Mouse (Mus musculus) forebrain, embryonic 16.5 days (tissue): ENCODE measurements around the gene Hoxa4. TPM values are rescaled to one million over a fixed set of nuclear protein-coding genes. Genes with fewer than 3 reads are reported as not detected.

Experiments used
- ATAC-seq: fragments of 200-750 bp; cut with Nextera tagmentation; 2 replicates; pipeline ENCODE4 v1.8.0; 2017; ENCODE audit warnings: mild to moderate bottlenecking, moderate library complexity
- H3K27ac ChIP-seq: fragments of 300-500 bp; sonication (generic); 2 replicates; pipeline ENCODE4 v1.5.1; 2014; ENCODE audit warnings: low read length, control low read depth
- H3K27me3 ChIP-seq: fragments of 300-500 bp; sonication (generic); replicated peaks from 2 replicates; pipeline ENCODE4 v1.6.1; 2014; ENCODE audit warnings: low read length; ENCODE audit not compliant: control insufficient read depth, insufficient read depth
- H3K36me3 ChIP-seq: fragments of 300-500 bp; sonication (generic); 2 replicates; pipeline ENCODE4 v1.6.1; 2014; ENCODE audit not compliant: control insufficient read depth, insufficient read depth
- H3K4me1 ChIP-seq: fragments of 300-500 bp; sonication (generic); replicated peaks from 2 replicates; pipeline ENCODE4 v1.6.1; 2014; ENCODE audit warnings: low read length; ENCODE audit not compliant: control insufficient read depth, insufficient read depth
- H3K4me2 ChIP-seq: fragments of 300-500 bp; sonication (generic); 2 replicates; pipeline ENCODE4 v1.6.1; 2014; ENCODE audit warnings: mild to moderate bottlenecking, low read length, control low read depth
- H3K4me3 ChIP-seq: fragments of 300-500 bp; sonication (generic); replicated peaks from 2 replicates; pipeline ENCODE4 v1.5.1; 2014; ENCODE audit warnings: mild to moderate bottlenecking, low read length, control low read depth
- H3K9ac ChIP-seq: fragments of 300-500 bp; sonication (generic); replicated peaks from 2 replicates; pipeline ENCODE4 v1.6.1; 2014; ENCODE audit warnings: low read depth, low read length, control low read depth
- H3K9me3 ChIP-seq: fragments of 300-500 bp; sonication (generic); 2 replicates; pipeline ENCODE4 v1.6.1; 2016; ENCODE audit warnings: low read length; ENCODE audit not compliant: control insufficient read depth
- WGBS: fragments of 180-500 bp; shearing (Covaris S2); extraction: QIAGEN DNeasy Blood & Tissue Kit; methylation state at CpG from one replicate; pipeline ENCODE4 v1.1.7; 2014; 5-methylcytosine and 5-hydroxymethylcytosine counted together
- polyA plus RNA-seq: library from polyadenylated mRNA; unstranded; fragments of >200 nt; fragmentation: Nextera tagmentation; extraction: Ambion mirVana; gene quantifications from 2 replicates; pipeline ENCODE4 v1.2.1, GENCODE M21; 2015

The Hoxa4 gene
- polyA plus RNA-seq, 1 experiment from 2014 or later: not detected

- Histone ChIP-seq H3K9me3 (no peaks in the 10 kb centered on the region), H3K9ac (no peak overlapping the region), H3K4me1 (0 out of 2 replicates have a peak, but pooled peaks cover 3% of the 10 kb centered on the region), H3K27ac (no peak overlapping the region), H3K4me3 (no peak overlapping the region), H3K27me3 (peaks cover 87% of the 10 kb centered on the region), H3K4me2 (no peak overlapping the region), H3K36me3 (no peaks in the 10 kb centered on the region)
- 3% methylated on average over 16 of the region's 16 CpGs for WGBS
- ATAC-seq: no peak
Measured at GRCm38 (mm10) chr6:52169499-52170165, 21.9 kb downstream of the Hoxa4 start.

GRCm38 (mm10) chr6:52168191-52169055 lies 23.1 kb downstream of the Hoxa4 start:
- no peaks in the 10 kb centered on the region for H3K36me3 ChIP-seq
- WGBS: 1% methylated on average over 40 of the region's 42 CpGs
- ATAC-seq: no peak; the same call in 1 of the 2 replicates
- H3K27me3 ChIP-seq: peaks cover 89% of the 10 kb centered on the region
- no peak overlapping the region for H3K4me2 ChIP-seq
- 0 out of 2 replicates have a peak, but pooled peaks cover 3% of the 10 kb centered on the region for H3K4me1 ChIP-seq
- H3K27ac ChIP-seq: no peak overlapping the region
- no peaks in the 10 kb centered on the region for H3K9me3 ChIP-seq
- H3K4me3 ChIP-seq: no peak overlapping the region
- no peak overlapping the region for H3K9ac ChIP-seq

GRCm38 (mm10) chr6:52167736-52168161 lies 23.8 kb downstream of the Hoxa4 start:
- no peak overlapping the region for H3K4me3 ChIP-seq
- no peak overlapping the region for H3K27ac ChIP-seq
- no peak overlapping the region for H3K9ac ChIP-seq
- peaks cover 89% of the 10 kb centered on the region for H3K27me3 ChIP-seq
- WGBS: 1% methylated on average over 14 of the region's 14 CpGs
- no peak overlapping the region for H3K4me2 ChIP-seq
- ATAC-seq: no peak
- H3K36me3 ChIP-seq: no peaks in the 10 kb centered on the region
- H3K9me3 ChIP-seq: no peaks in the 10 kb centered on the region
- H3K4me1 ChIP-seq: 0 out of 2 replicates have a peak, but pooled peaks cover 3% of the 10 kb centered on the region

GRCm38 (mm10) chr6:52167176-52167575 lies 24.4 kb downstream of the Hoxa4 start:
- H3K4me2 ChIP-seq: no peak overlapping the region
- no peaks in the 10 kb centered on the region for H3K4me1 ChIP-seq
- ATAC-seq: no peak
- WGBS: 9% methylated on average over 1 of the region's 1 CpGs
- H3K9ac ChIP-seq: no peak overlapping the region
- no peaks in the 10 kb centered on the region for H3K9me3 ChIP-seq
- peaks cover 86% of the 10 kb centered on the region for H3K27me3 ChIP-seq
- no peaks in the 10 kb centered on the region for H3K36me3 ChIP-seq
- H3K4me3 ChIP-seq: no peak overlapping the region
- no peak overlapping the region for H3K27ac ChIP-seq

DNA sequence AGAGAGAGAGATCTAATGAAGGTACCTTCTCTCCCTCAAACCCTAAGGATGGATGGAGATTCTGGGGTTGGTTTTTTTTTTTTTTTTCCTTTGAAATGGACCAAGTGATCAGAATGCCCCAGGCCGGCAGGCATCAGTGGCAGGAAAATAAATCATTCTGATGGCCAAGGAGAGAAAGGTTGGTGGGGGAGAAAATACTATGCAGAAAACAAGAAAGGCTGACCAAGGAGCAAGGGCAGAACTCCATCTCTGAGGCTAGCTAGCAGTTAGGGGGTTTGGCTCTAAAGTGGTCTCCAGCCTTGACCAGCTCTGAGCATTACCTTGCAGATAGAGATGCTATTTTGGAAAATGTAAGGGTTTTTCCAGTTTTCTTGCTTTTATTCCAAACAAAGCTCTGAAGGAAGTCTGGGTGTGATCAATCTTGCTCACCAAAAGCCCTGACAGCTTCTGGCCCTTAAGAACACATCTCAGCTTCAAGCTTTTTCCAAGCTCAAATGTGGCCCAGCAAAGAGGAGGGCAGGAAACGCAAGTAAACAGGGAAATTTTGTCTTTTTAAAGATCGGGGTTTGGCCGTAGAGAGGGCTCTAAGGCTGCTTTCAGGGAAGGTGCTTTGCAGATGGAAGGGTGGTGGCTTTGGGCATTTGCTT lies 25.0 kb downstream of the Hoxa4 start:
- ATAC-seq: no peak
- peaks cover 86% of the 10 kb centered on the region for H3K27me3 ChIP-seq
- no peaks in the 10 kb centered on the region for H3K4me1 ChIP-seq
- no peak overlapping the region for H3K27ac ChIP-seq
- H3K36me3 ChIP-seq: no peaks in the 10 kb centered on the region
- no peak overlapping the region for H3K9ac ChIP-seq
- no peak overlapping the region for H3K4me3 ChIP-seq
- no peak overlapping the region for H3K4me2 ChIP-seq
- WGBS: 2% methylated on average over 4 of the region's 4 CpGs
- no peaks in the 10 kb centered on the region for H3K9me3 ChIP-seq

DNA sequence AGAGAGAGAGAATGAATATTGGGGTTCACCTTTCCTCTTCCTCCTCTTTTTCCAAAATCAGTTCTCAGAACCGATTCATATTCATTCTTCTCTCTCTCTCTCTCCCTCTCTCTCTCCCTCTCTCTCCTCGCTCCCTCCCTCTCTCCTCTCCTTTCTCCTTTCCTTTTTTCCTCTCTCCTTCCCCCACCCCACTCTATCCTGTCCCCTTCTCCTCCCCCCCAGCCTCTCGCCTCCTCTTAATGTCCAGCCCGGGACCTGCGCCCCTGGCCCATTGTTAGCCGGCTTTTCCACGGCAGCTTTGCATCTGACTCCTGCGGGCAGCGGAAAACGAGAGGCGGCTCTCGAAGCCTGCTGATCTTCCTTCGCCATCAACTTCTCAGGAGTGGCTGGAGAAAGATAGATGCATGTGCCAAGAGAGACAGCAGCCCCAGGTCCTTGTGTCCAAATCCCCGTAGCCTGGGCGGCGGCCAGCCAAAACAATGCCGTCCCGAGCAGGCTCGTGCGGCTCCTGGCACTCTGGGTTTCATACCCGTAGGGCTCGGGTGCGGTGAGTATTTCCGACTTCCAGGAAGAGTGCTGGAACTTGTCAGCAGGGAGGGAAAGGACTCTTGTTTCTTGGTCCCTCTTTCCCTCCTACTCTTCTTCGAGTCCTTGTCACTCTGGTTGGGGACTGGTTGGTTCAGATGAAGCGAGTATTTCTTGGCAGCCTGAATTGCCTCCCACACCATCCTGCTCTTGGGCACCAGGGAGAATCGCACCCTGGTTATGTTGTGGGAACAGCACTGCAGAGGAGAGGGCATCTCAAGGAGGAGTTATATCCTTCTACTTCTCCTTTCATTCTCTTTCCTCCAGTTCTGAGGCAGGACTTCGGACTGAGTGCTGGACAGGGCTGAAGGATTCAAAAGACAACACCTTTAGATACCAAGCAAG lies 25.8 kb downstream of the Hoxa4 start:
- Histone ChIP-seq H3K36me3 (no peaks in the 10 kb centered on the region), H3K4me2 (no peak overlapping the region), H3K27me3 (peaks cover 84% of the 10 kb centered on the region), H3K9me3 (no peaks in the 10 kb centered on the region), H3K9ac (no peak overlapping the region), H3K27ac (no peak overlapping the region), H3K4me3 (no peak overlapping the region), H3K4me1 (no peaks in the 10 kb centered on the region)
- under 1% methylated on average over 28 of the region's 28 CpGs for WGBS
- ATAC-seq: no peak

DNA sequence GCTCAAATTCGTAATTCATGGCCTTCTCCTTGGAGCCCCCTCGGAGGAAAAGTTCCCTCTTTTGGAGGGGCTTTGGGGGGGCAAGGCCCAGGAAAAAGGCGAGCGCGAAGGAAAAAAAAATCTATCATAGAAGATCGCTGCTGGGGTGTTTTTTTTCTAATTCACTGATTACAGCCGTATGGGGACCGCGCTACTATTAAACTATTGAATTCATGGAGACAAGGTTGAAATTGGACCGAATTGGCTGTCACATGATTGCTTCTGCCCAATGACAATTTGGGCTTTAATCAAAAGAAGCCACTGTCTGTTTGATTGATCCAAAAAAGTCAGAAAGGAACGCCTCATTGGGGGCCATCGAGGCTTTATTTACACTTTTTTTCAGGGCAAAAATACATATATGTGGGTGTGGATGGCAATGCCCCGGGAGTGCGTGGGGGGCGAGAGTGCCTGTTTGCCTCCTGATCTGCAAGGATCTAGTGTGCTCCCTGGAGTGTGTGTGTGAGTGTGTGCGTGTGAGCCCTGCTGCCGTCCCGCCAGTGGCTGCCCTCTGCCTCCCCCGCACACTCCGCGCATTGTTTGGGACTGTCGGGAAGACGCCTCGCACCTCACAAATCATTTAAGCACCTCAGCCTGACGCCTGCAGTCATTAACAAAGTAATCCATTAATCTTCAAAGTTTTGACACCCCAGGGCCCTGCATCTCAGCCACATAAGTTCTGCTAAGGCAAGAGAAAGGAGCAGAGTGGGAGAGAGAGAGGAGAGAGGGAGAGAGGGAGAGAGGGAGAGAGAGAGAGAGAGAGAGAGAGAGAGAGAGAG lies 26.7 kb downstream of the Hoxa4 start, which contains the start of gene Hoxa2:
TSS of gene Hoxa2 (minus strand) at position 206 of the 815 bp plus-strand sequence.
- Histone ChIP-seq H3K9ac (no peak within 1 kb of the TSS), H3K4me2 (no peak within 1 kb of the TSS), H3K36me3 (no peaks in the 10 kb centered on the region), H3K4me1 (no peaks in the 10 kb centered on the region), H3K4me3 (no peak within 1 kb of the TSS), H3K27ac (no peak within 1 kb of the TSS), H3K9me3 (no peaks in the 10 kb centered on the region), H3K27me3 (peaks cover 84% of the 10 kb centered on the region)
- under 1% methylated on average over 25 of the region's 25 CpGs for WGBS
- no peak for ATAC-seq

- H3K27ac ChIP-seq: no peak overlapping the region
- H3K9ac ChIP-seq: no peak overlapping the region
- WGBS: under 1% methylated on average over 39 of the region's 39 CpGs
- H3K4me2 ChIP-seq: no peak overlapping the region
- H3K4me3 ChIP-seq: no peak overlapping the region
- H3K9me3 ChIP-seq: no peaks in the 10 kb centered on the region
- no peaks in the 10 kb centered on the region for H3K36me3 ChIP-seq
- H3K27me3 ChIP-seq: peaks cover 85% of the 10 kb centered on the region
- H3K4me1 ChIP-seq: no peaks in the 10 kb centered on the region
- no peak for ATAC-seq
Measured at GRCm38 (mm10) chr6:52164051-52164625, 27.4 kb downstream of the Hoxa4 start.
